Mouse (Mus musculus) liver, embryonic 15.5 days (tissue): ENCODE data around the gene Gpr149. TPM values are rescaled to one million over a fixed set of nuclear protein-coding genes. Genes with fewer than 3 reads are reported as not detected.
A peak's percentile ranks its signal among the peaks of the same experiment; 100 is the strongest.

Source experiments
- ATAC-seq: fragments of 200-750 bp; cut with Nextera tagmentation; 2 replicates; pipeline ENCODE4 v1.8.0; 2017; ENCODE audit warnings: moderate number of reproducible peaks, mild to moderate bottlenecking, moderate library complexity; ENCODE audit not compliant: insufficient read depth
- H3K27ac ChIP-seq: fragments of 300-500 bp; sonication (generic); replicated peaks from 2 replicates; pipeline ENCODE4 v1.5.1; 2015; ENCODE audit warnings: mild to moderate bottlenecking, inconsistent platforms
- H3K27me3 ChIP-seq: fragments of 300-500 bp; sonication (generic); 2 replicates; pipeline ENCODE4 v1.6.1; 2015; ENCODE audit warnings: mild to moderate bottlenecking, inconsistent platforms
- H3K36me3 ChIP-seq: fragments of 300-500 bp; sonication (generic); replicated peaks from 2 replicates; pipeline ENCODE4 v1.6.1; 2015; ENCODE audit warnings: moderate library complexity, mild to moderate bottlenecking, inconsistent platforms
- H3K4me1 ChIP-seq: fragments of 300-500 bp; sonication (generic); replicated peaks from 2 replicates; pipeline ENCODE4 v1.6.1; 2015; ENCODE audit warnings: inconsistent platforms
- H3K4me2 ChIP-seq: fragments of 300-500 bp; sonication (generic); 2 replicates; pipeline ENCODE4 v1.6.1; 2015; ENCODE audit warnings: moderate library complexity, mild to moderate bottlenecking, inconsistent platforms
- H3K4me3 ChIP-seq: fragments of 300-500 bp; sonication (generic); replicated peaks from 2 replicates; pipeline ENCODE4 v1.5.1; 2015; ENCODE audit warnings: mild to moderate bottlenecking, inconsistent platforms
- H3K9ac ChIP-seq: fragments of 300-500 bp; sonication (generic); 2 replicates; pipeline ENCODE4 v1.6.1; 2015; ENCODE audit warnings: moderate library complexity, mild to moderate bottlenecking, inconsistent platforms
- H3K9me3 ChIP-seq: fragments of 300-500 bp; sonication (generic); replicated peaks from 2 replicates; pipeline ENCODE4 v1.6.1; 2016; ENCODE audit warnings: inconsistent platforms
- WGBS: fragments of 180-500 bp; shearing (Covaris S2); methylation state at CpG from one replicate; pipeline ENCODE4 v1.1.7; 2015; ENCODE audit warnings: mixed read lengths; ENCODE audit not compliant: insufficient replicate concordance; 5-methylcytosine and 5-hydroxymethylcytosine counted together
- polyA plus RNA-seq: library from polyadenylated mRNA; unstranded; fragments of >200 nt; fragmentation: Nextera tagmentation; extraction: Ambion mirVana; gene quantifications from 2 replicates; pipeline ENCODE4 v1.2.1, GENCODE M21; 2015

The Gpr149 gene
- polyA plus RNA-seq, 1 experiment from 2014 or later = not detected

- H3K4me2 ChIP-seq = peak overlapping the region; percentile 62
- H3K4me1 ChIP-seq = peaks cover 20% of the 10 kb centered on the region
- H3K27me3 ChIP-seq = no peaks in the 10 kb centered on the region; the same call in 1 of the 2 replicates
- H3K9ac ChIP-seq = no peak overlapping the region; the same call in 1 of the 2 replicates
- H3K36me3 ChIP-seq = no peaks in the 10 kb centered on the region
- H3K9me3 ChIP-seq = no peaks in the 10 kb centered on the region
- H3K27ac ChIP-seq = no peak overlapping the region
- H3K4me3 ChIP-seq = peak overlapping the region; percentile 91
- no peak for ATAC-seq
- WGBS = 38% methylated on average over 5 of the region's 5 CpGs
These were observed 97.7 kb downstream of the Gpr149 start for GRCm38 (mm10) chr3:62507206-62507647.

- under 1% methylated on average over 66 of the region's 66 CpGs for WGBS
These were observed 98.3 kb downstream of the Gpr149 start, which contains the start of gene Dhx36 for GRCm38 (mm10) chr3:62506488-62507205. TSS of gene Dhx36 (minus strand) at chr3:62507004.

GRCm38 (mm10) chr3:62505166-62505900 lies 99.6 kb downstream of the Gpr149 start:
- no peak for ATAC-seq
- H3K9ac ChIP-seq = no peak overlapping the region
- 45% methylated on average over 5 of the region's 5 CpGs for WGBS

More at GRCm38 (mm10) chr3:62506488-62507205, 98.3 kb downstream of the Gpr149 start, which contains the start of gene Dhx36:
- H3K4me3 ChIP-seq = peak within 1 kb of the TSS; percentile 91
- no peaks in the 10 kb centered on the region for H3K9me3 ChIP-seq
- H3K4me2 ChIP-seq = peak within 1 kb of the TSS; percentile 62
- H3K27me3 ChIP-seq = no peaks in the 10 kb centered on the region; the same call in 1 of the 2 replicates
- peak within 1 kb of the TSS; percentile 83 for H3K27ac ChIP-seq
- ATAC-seq = peak; percentile 92
- H3K4me1 ChIP-seq = peaks cover 20% of the 10 kb centered on the region
- H3K9ac ChIP-seq = peak within 1 kb of the TSS; percentile 75
- no peaks in the 10 kb centered on the region; the same call in 1 of the 2 replicates for H3K36me3 ChIP-seq

GRCm38 (mm10) chr3:62499327-62499726 lies 105.6 kb downstream of the Gpr149 start:
- Histone ChIP-seq H3K27me3 (no peaks in the 10 kb centered on the region), H3K4me2 (no peak overlapping the region), H3K4me3 (no peak overlapping the region), H3K27ac (no peak overlapping the region), H3K9me3 (no peaks in the 10 kb centered on the region), H3K4me1 (no peaks in the 10 kb centered on the region), H3K9ac (no peak overlapping the region), H3K36me3 (peaks cover 39% of the 10 kb centered on the region)
- WGBS = 75% methylated on average over 4 of the region's 4 CpGs
- no peak for ATAC-seq

More at GRCm38 (mm10) chr3:62505166-62505900, 99.6 kb downstream of the Gpr149 start:
- peak overlapping the region; percentile 62 for H3K4me2 ChIP-seq
- H3K4me1 ChIP-seq = peaks cover 20% of the 10 kb centered on the region
- H3K27me3 ChIP-seq = no peaks in the 10 kb centered on the region; the same call in 1 of the 2 replicates
- peak overlapping the region; percentile 91 for H3K4me3 ChIP-seq
- H3K9me3 ChIP-seq = no peaks in the 10 kb centered on the region
- H3K36me3 ChIP-seq = peaks cover 11% of the 10 kb centered on the region; the same call in 1 of the 2 replicates
- H3K27ac ChIP-seq = no peak overlapping the region

GRCm38 (mm10) chr3:62492568-62492967 lies 112.4 kb downstream of the Gpr149 start:
- no peak overlapping the region for H3K9ac ChIP-seq
- peaks cover 52% of the 10 kb centered on the region for H3K36me3 ChIP-seq
- H3K9me3 ChIP-seq = no peaks in the 10 kb centered on the region
- H3K27me3 ChIP-seq = no peaks in the 10 kb centered on the region
- no peak for ATAC-seq
- H3K27ac ChIP-seq = no peak overlapping the region
- WGBS = 55% methylated on average over 6 of the region's 6 CpGs
- no peak overlapping the region for H3K4me2 ChIP-seq
- no peaks in the 10 kb centered on the region for H3K4me1 ChIP-seq
- H3K4me3 ChIP-seq = no peak overlapping the region

- Histone ChIP-seq H3K27me3 (no peaks in the 10 kb centered on the region), H3K36me3 (peaks cover 34% of the 10 kb centered on the region), H3K27ac (no peak overlapping the region), H3K4me1 (no peaks in the 10 kb centered on the region), H3K9ac (no peak overlapping the region), H3K4me2 (no peak overlapping the region), H3K9me3 (no peaks in the 10 kb centered on the region), H3K4me3 (no peak overlapping the region)
- WGBS = 73% methylated on average over 2 of the region's 2 CpGs
- ATAC-seq = no peak
These were observed 120.6 kb downstream of the Gpr149 start for GRCm38 (mm10) chr3:62484340-62484739.

Other genes starting within 250 kb of the Gpr149 start
- 8.4 and 8.8 TPM in 2 replicates for gene Dhx36, start 98.1 kb downstream of the Gpr149 start, polyA plus RNA-seq